Mouse (Mus musculus): ENCODE data around the gene Gria1. TPM values are rescaled to one million over a fixed set of nuclear protein-coding genes. Genes with fewer than 3 reads are reported as not detected.

The Gria1 gene
- polyA plus RNA-seq (2012): not detected in 2 replicates

DNA sequence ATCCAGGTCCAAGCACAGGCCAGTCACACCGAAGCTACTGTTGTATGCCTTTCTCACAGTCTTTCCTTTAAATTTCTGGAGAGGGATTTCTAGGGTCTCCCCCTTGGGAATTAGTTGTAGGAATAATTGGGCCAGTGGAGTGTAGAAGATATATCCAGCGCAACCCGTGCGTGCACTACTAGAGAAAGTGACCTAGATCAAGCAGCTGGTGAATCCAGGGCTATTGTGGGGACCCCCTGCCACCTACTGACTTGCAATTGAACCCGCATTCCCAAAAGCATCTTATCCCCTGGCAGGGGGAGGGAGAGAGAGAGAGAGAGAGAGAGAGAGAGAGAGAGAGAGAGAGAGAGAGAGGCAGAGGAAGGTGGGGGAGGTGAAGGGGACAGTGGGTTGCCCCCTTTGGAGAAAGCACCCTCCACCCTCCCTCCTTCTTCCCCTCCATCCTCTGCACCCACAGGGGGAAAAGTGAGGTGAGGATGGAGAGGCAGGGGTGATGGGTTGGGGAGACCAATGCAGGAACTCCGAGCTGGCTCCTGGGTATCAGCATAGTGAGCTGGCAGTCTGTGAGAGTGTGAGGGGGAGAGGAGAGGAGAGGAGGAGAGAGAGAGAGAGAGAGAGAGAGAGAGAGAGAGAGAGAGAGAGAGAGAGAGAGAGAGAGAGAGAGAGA is at the start of gene Gria1:
TSS of gene Gria1 (plus strand) at position 364 of the 667 bp plus-strand sequence.
- TF ChIP-seq GATA1 (IDR thresholded peaks at IDR 0.05; ENCODE audit: low read length): no peak

DNA sequence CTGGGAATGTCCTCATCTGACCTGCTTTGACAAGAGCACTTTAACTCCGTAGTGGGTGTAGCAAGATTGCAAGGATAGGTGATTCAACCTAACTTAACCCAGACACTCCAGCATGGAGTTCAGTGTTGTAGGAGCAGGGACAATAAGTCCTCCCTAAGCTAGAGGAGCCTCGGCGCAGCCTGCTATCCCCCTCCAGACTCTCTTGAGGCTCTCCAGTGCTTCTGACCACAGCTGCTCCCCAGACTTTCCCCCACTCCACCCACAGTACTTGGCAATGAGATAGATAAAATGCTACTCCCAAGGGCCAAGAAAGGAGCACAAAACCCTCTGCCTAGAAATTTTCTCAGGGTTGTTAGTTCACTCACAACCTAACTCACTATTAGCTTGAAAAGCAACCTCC is 49.4 kb upstream of the Gria1 start:
- TF ChIP-seq GATA1 (IDR thresholded peaks at IDR 0.05; ENCODE audit: low read length): no peak

- TF ChIP-seq GATA1 (IDR thresholded peaks at IDR 0.05; ENCODE audit: low read length): no peak
Measured at GRCm38 (mm10) chr11:56972814-56973213, 38.4 kb upstream of the Gria1 start.

DNA sequence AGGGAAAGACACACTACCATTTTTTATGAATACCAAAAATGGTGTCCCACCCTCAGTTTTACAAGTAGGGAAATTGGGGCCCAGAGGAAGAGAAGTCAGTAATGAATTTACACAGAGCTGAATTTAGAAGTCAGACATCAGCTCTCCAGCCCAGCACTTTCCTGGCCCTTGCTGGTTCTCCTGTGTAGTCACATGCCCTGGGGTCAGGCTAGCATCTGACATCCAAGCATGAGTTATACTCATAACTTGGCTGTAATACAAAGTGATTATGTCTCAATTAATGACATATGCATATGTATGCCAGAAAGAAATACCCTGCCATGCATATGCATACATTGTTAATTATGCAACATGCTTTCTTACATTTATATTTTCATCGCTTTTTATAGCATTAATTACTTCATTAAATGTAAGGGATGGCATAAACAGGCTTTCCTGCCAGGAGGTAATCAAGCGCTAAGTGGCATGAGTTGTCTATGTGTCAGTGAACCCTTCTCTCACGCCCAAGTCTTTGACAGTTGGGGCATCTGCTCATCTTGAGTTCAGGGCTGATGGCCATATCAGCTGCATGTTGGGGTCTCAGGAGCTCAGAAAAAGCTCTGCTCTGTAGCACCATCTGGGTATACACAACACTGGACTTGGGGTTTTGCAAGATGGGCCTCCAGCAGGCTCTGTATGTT is 26.7 kb upstream of the Gria1 start:
- no peak for TF ChIP-seq GATA1 (IDR thresholded peaks at IDR 0.05; ENCODE audit: low read length)

GRCm38 (mm10) chr11:56985457-56985856 is 25.7 kb upstream of the Gria1 start:
- no peak for TF ChIP-seq GATA1 (IDR thresholded peaks at IDR 0.05; ENCODE audit: low read length)

DNA sequence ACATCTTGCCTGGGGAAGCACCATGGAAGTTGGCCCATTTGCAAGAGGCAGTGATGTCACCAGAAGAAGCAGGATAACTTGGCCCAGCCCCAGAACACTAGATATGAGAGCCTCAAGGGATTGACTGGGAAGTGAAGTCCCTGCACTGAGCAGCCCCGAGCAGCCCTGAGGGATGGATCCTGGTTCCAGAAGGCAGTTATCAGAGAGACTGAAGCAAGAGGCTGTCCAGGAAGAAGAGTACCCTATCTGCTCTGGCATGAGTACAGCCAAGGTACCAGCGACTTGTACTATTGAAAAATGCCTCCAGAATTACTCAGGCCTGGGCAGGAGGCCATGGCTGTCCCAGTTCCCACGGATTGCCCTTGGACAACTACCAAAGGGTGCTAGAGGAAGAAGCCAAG is 11.6 kb upstream of the Gria1 start:
- no peak for TF ChIP-seq GATA1 (IDR thresholded peaks at IDR 0.05; ENCODE audit: low read length)

DNA sequence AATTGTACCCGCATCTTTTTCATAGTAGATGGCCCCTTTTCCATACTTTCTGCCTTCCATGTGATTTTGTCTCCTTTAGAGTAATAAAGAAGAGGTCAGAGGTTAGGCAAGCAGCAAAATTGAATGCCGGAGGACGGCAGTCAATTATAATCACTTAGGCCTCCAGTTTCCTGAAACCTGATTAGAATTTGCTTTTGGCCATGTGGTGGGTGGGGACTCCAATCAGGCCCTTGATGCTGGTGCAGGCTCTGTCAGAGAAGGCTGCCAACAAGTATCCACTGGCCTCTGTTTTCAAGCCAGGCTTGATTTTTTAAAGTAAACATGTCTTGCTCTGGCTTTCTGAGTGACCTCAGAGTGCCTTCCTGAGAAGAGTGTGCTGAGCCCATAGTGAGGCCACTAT is 6.6 kb upstream of the Gria1 start:
- no peak for TF ChIP-seq GATA1 (IDR thresholded peaks at IDR 0.05; ENCODE audit: low read length)

DNA sequence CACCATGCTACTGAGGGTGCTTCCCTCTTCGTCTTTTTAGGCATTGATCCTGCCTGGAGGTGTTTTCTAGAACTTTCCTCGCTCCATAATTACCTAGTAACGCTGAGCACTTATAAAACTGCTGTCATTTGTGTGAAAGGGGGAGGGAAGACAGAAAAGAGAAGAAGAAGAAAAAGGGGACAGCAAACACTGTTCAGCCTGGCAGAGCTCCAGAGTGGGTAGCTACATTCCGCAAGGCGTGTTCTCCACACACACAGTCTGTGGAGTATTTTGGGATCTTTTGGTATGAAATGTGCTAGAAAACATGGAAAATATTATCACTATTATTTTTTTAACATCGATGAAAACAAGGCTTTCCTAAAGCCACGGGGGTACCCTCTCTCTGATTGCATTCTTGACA is 5.8 kb upstream of the Gria1 start:
- no peak for TF ChIP-seq GATA1 (IDR thresholded peaks at IDR 0.05; ENCODE audit: low read length)

GRCm38 (mm10) chr11:57007790-57008189 is 3.4 kb upstream of the Gria1 start:
- no peak for TF ChIP-seq GATA1 (IDR thresholded peaks at IDR 0.05; ENCODE audit: low read length)

DNA sequence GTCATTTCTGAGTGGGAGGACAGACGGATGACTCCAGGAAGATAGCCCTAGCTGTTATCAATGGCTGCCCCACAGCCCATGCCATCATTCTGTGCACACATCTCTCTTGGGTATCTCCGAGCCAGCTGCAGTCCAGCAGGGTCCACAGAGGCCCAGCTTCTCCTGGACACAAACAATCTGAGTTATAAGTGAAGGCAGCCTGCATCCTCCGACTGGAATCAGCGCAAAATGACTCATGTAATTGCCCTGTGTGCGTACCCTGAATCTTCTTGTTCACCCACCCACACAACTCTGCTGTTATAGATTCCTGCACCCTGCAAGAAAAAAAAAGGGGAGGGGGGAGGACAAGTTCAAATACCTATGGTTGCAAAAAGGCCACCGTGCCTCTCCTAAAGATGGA is 576 bp upstream of the Gria1 start:
- TF ChIP-seq GATA1 (IDR thresholded peaks at IDR 0.05; ENCODE audit: low read length): no peak

DNA sequence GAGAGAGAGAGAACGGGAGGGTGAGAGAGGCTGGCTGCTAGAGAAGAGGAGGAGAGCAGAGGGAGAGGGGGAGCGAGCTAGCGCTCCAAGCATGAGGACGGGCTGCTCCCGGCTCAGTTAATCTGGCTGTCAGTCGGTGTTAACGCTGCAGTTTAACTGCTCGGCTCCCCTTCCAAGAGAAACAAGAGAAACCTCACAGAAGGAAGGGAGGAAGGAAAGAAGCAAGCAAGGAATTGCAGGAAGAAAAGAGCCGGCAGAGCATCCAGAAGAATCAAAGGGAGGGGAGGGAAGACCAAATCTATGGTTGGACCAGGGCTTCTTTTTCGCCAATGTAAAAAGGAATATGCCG is 478 bp downstream of the Gria1 start:
- no peak for TF ChIP-seq GATA1 (IDR thresholded peaks at IDR 0.05; ENCODE audit: low read length)

- no peak for TF ChIP-seq GATA1 (IDR thresholded peaks at IDR 0.05; ENCODE audit: low read length)
Measured at GRCm38 (mm10) chr11:57012287-57012921, 1.2 kb downstream of the Gria1 start.

DNA sequence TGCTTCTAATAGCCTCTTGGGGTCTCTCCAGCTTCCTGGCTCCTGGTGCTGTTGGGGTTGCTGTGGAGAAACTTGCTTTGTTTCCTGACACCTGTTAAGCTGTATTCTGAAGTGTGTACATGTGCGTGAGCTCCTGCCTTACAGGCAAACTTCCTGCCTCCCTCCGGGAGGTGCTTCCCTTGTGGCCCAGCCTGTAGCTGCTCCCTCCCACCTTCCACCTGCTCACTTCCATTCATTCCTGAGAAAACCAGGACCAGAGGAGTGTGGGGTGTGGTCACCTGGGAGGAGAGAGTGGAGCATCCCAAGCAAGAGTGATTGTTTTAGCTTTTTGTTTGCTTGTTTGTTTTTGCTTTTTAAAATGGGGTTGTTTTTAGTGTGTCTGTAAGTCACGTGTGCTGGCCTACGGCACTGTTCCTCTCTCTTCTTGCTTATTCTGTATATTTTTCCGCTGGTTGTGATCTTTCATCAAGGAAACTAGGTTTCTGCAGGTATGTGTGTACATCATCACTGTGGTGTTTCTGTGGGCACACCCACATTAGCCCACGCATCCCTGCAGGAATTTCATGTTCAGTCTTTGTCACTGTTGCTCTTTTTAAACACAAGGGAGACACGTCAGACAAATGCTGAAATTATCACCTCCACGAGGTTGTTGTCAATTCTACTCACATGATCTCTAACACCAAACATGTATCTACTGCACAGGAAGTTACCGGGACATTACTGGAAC is 2.4 kb downstream of the Gria1 start:
- TF ChIP-seq GATA1 (IDR thresholded peaks at IDR 0.05; ENCODE audit: low read length): no peak

DNA sequence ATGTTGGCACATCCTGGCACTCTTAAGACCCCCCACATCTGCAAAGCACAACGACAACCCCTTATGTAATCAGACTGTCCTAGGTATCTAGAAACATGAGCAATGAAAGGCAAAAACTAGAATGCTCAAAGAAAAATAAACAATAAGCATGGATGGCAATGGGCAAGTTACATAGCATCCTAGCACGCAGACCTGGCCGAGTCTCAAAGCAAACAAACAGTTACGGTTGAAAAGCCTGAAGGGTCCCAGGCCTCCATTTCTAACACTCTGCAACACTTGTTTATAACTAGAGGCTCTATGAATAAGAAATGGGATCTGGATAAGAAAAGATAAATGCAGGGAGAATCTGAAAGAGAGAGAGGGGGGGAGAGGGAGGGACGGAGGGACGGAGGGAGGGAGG is 3.2 kb downstream of the Gria1 start:
- no peak for TF ChIP-seq GATA1 (IDR thresholded peaks at IDR 0.05; ENCODE audit: low read length)

DNA sequence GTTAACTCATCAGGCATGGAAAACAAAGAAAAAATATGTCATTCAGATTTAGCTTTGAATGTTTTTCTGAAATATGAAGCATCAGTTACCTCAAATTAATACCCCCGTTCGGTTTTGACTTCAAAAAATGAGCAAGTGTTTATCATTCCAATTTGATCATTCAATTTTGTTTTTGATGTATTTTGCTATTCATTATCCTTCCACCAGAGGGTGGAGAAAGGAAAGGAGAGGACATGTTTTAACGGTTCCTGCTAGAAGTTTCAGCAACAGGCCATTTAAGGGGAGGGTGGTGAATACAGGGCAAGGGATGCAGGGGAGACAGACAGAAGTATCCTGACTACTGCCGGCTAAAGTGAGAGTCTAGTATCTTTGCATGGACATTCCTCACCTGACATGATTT is 7.3 kb downstream of the Gria1 start:
- no peak for TF ChIP-seq GATA1 (IDR thresholded peaks at IDR 0.05; ENCODE audit: low read length)

- TF ChIP-seq GATA1 (IDR thresholded peaks at IDR 0.05; ENCODE audit: low read length): no peak
Measured at GRCm38 (mm10) chr11:57022400-57022799, 11.2 kb downstream of the Gria1 start.

Measured in G1E-ER4 (cell line).